Mouse (Mus musculus): ENCODE data around the gene Colgalt1. TPM values are rescaled to one million over a fixed set of nuclear protein-coding genes. Genes with fewer than 3 reads are reported as not detected.

Gene Colgalt1
- polyA plus RNA-seq, 1 experiment: 59.8 TPM

- Histone ChIP-seq H3K27me3 (ENCODE audit: control insufficient read depth, insufficient read depth, low read length) (peaks cover 6% of the 10 kb centered on the region), H3K27ac (ENCODE audit: insufficient read depth, low read depth, low read length) (no peak overlapping the region), H3K4me1 (ENCODE audit: control insufficient read depth, insufficient read depth, insufficient read length, low read length) (peaks cover 14% of the 10 kb centered on the region), H3K36me3 (ENCODE audit: control insufficient read depth, insufficient read depth, low read length) (no peaks in the 10 kb centered on the region), H3K4me3 (ENCODE audit: low read depth, low read length) (no peak overlapping the region)
- WGBS: 87% methylated on average over 7 of the region's 7 CpGs
- TF ChIP-seq CTCF (IDR thresholded peaks at IDR 0.05; ENCODE audit: extremely low read depth, insufficient read length, insufficient replicate concordance, low read depth, low read length) (no peak), POLR2A (IDR thresholded peaks at IDR 0.05; ENCODE audit: low read depth, low read length) (no peak)
These were observed 6.8 kb upstream of the Colgalt1 start for GRCm38 (mm10) chr8:71604021-71604420.

GRCm38 (mm10) chr8:71612141-71612540 lies 1.3 kb downstream of the Colgalt1 start:
- H3K27me3 ChIP-seq (ENCODE audit: control insufficient read depth, insufficient read depth, low read length): no peaks in the 10 kb centered on the region
- WGBS: 12% methylated on average over 5 of the region's 5 CpGs
- TF ChIP-seq CTCF (IDR thresholded peaks at IDR 0.05; ENCODE audit: extremely low read depth, insufficient read length, insufficient replicate concordance, low read depth, low read length): no peak
- TF ChIP-seq POLR2A (IDR thresholded peaks at IDR 0.05; ENCODE audit: low read depth, low read length): no peak
- peak overlapping the region; percentile 46 for H3K27ac ChIP-seq (ENCODE audit: insufficient read depth, low read depth, low read length)
- peak overlapping the region; percentile 82 for H3K4me3 ChIP-seq (ENCODE audit: low read depth, low read length)
- peaks cover 9% of the 10 kb centered on the region for H3K4me1 ChIP-seq (ENCODE audit: control insufficient read depth, insufficient read depth, insufficient read length, low read length)
- peaks cover 15% of the 10 kb centered on the region; the same call in 1 of the 2 replicates for H3K36me3 ChIP-seq (ENCODE audit: control insufficient read depth, insufficient read depth, low read length)

- peaks cover 27% of the 10 kb centered on the region for H3K36me3 ChIP-seq (ENCODE audit: control insufficient read depth, insufficient read depth, low read length)
- no peaks in the 10 kb centered on the region for H3K27me3 ChIP-seq (ENCODE audit: control insufficient read depth, insufficient read depth, low read length)
- H3K27ac ChIP-seq (ENCODE audit: insufficient read depth, low read depth, low read length): no peak overlapping the region
- TF ChIP-seq POLR2A (IDR thresholded peaks at IDR 0.05; ENCODE audit: low read depth, low read length) (no peak), CTCF (IDR thresholded peaks at IDR 0.05; ENCODE audit: extremely low read depth, insufficient read length, insufficient replicate concordance, low read depth, low read length) (no peak)
- no peak overlapping the region for H3K4me3 ChIP-seq (ENCODE audit: low read depth, low read length)
- H3K4me1 ChIP-seq (ENCODE audit: control insufficient read depth, insufficient read depth, insufficient read length, low read length): peaks cover 9% of the 10 kb centered on the region
- WGBS: 75% methylated on average over 4 of the region's 4 CpGs
These were observed 2.6 kb downstream of the Colgalt1 start for GRCm38 (mm10) chr8:71613418-71613817.

GRCm38 (mm10) chr8:71619786-71620185 lies 9.0 kb downstream of the Colgalt1 start:
- Histone ChIP-seq H3K27ac (ENCODE audit: insufficient read depth, low read depth, low read length) (no peak overlapping the region), H3K4me1 (ENCODE audit: control insufficient read depth, insufficient read depth, insufficient read length, low read length) (no peaks in the 10 kb centered on the region), H3K36me3 (ENCODE audit: control insufficient read depth, insufficient read depth, low read length) (peaks cover 54% of the 10 kb centered on the region), H3K4me3 (ENCODE audit: low read depth, low read length) (no peak overlapping the region), H3K27me3 (ENCODE audit: control insufficient read depth, insufficient read depth, low read length) (no peaks in the 10 kb centered on the region)
- WGBS: 100% methylated on average over 2 of the region's 2 CpGs
- no peak for TF ChIP-seq CTCF (IDR thresholded peaks at IDR 0.05; ENCODE audit: extremely low read depth, insufficient read length, insufficient replicate concordance, low read depth, low read length)
- TF ChIP-seq POLR2A (IDR thresholded peaks at IDR 0.05; ENCODE audit: low read depth, low read length): no peak

- 70% methylated on average over 1 of the region's 1 CpGs for WGBS
- Histone ChIP-seq H3K27me3 (ENCODE audit: control insufficient read depth, insufficient read depth, low read length) (no peaks in the 10 kb centered on the region; the same call in 1 of the 2 replicates), H3K4me3 (ENCODE audit: low read depth, low read length) (no peak overlapping the region), H3K27ac (ENCODE audit: insufficient read depth, low read depth, low read length) (no peak overlapping the region), H3K4me1 (ENCODE audit: control insufficient read depth, insufficient read depth, insufficient read length, low read length) (peaks cover 17% of the 10 kb centered on the region), H3K36me3 (ENCODE audit: control insufficient read depth, insufficient read depth, low read length) (peaks cover 26% of the 10 kb centered on the region)
- TF ChIP-seq POLR2A (IDR thresholded peaks at IDR 0.05; ENCODE audit: low read depth, low read length): no peak
- no peak for TF ChIP-seq CTCF (IDR thresholded peaks at IDR 0.05; ENCODE audit: extremely low read depth, insufficient read length, insufficient replicate concordance, low read depth, low read length)
These were observed 14.3 kb downstream of the Colgalt1 start for GRCm38 (mm10) chr8:71625088-71625487.

GRCm38 (mm10) chr8:71626753-71627152 lies 16.0 kb downstream of the Colgalt1 start:
- 90% methylated on average over 9 of the region's 9 CpGs for WGBS
- Histone ChIP-seq H3K4me1 (ENCODE audit: control insufficient read depth, insufficient read depth, insufficient read length, low read length) (peaks cover 19% of the 10 kb centered on the region), H3K4me3 (ENCODE audit: low read depth, low read length) (no peak overlapping the region), H3K36me3 (ENCODE audit: control insufficient read depth, insufficient read depth, low read length) (peaks cover 18% of the 10 kb centered on the region), H3K27ac (ENCODE audit: insufficient read depth, low read depth, low read length) (no peak overlapping the region), H3K27me3 (ENCODE audit: control insufficient read depth, insufficient read depth, low read length) (no peaks in the 10 kb centered on the region; the same call in 1 of the 2 replicates)
- TF ChIP-seq CTCF (IDR thresholded peaks at IDR 0.05; ENCODE audit: extremely low read depth, insufficient read length, insufficient replicate concordance, low read depth, low read length) (no peak), POLR2A (IDR thresholded peaks at IDR 0.05; ENCODE audit: low read depth, low read length) (no peak)

- Histone ChIP-seq H3K27ac (ENCODE audit: insufficient read depth, low read depth, low read length) (no peak overlapping the region), H3K36me3 (ENCODE audit: control insufficient read depth, insufficient read depth, low read length) (peaks cover 14% of the 10 kb centered on the region), H3K27me3 (ENCODE audit: control insufficient read depth, insufficient read depth, low read length) (no peaks in the 10 kb centered on the region; the same call in 1 of the 2 replicates), H3K4me3 (ENCODE audit: low read depth, low read length) (no peak overlapping the region), H3K4me1 (ENCODE audit: control insufficient read depth, insufficient read depth, insufficient read length, low read length) (peaks cover 19% of the 10 kb centered on the region)
- 33% methylated on average over 9 of the region's 9 CpGs for WGBS
- TF ChIP-seq CTCF (IDR thresholded peaks at IDR 0.05; ENCODE audit: extremely low read depth, insufficient read length, insufficient replicate concordance, low read depth, low read length): no peak
- TF ChIP-seq POLR2A (IDR thresholded peaks at IDR 0.05; ENCODE audit: low read depth, low read length): no peak
These were observed 16.7 kb downstream of the Colgalt1 start for GRCm38 (mm10) chr8:71627265-71628099.

Data from small intestine, adult 2 months (tissue).